Mouse (Mus musculus) left cerebral cortex, adult 11 months (tissue): ENCODE results near the gene Tnnc2.
A peak's percentile ranks its signal among the peaks of the same experiment; 100 is the strongest.
"Not testable (repeated sequence)": the region's sequence is repeated elsewhere in the genome, so short reads cannot be mapped to it uniquely, and the experiment has no call there.

Source experiments
- DNase-seq: peaks from one replicate; pipeline ENCODE4 v3.0.0; 2022; ENCODE audit warnings: low spot score

Gene Tnnc2

GRCm38 (mm10) chr2:164779481-164780086, at the start of gene Tnnc2:
Gene Tnnc2, minus strand, starts transcription at chr2:164779967.
- DNase-seq: no peak

GRCm38 (mm10) chr2:164829090-164829489, 49.3 kb upstream of the Tnnc2 start:
- DNase-seq: no peak

GRCm38 (mm10) chr2:164828437-164828836, 48.7 kb upstream of the Tnnc2 start, which contains the start of gene Spata25:
Gene Spata25, minus strand, starts transcription at chr2:164828537.
- no peak for DNase-seq

GRCm38 (mm10) chr2:164827146-164827850, 47.5 kb upstream of the Tnnc2 start:
- no peak for DNase-seq

GRCm38 (mm10) chr2:164825521-164825920, 45.8 kb upstream of the Tnnc2 start:
- no peak for DNase-seq

- DNase-seq: no peak
These were observed 44.2 kb upstream of the Tnnc2 start for GRCm38 (mm10) chr2:164823969-164824368.

- DNase-seq: no peak
These were observed 43.4 kb upstream of the Tnnc2 start for GRCm38 (mm10) chr2:164823181-164823585.

GRCm38 (mm10) chr2:164822636-164823165, 42.9 kb upstream of the Tnnc2 start, which contains the start of gene Zswim1:
Gene Zswim1, plus strand, starts transcription at chr2:164822686.
- peak; percentile 99 for DNase-seq

- no peak for DNase-seq
These were observed 41.3 kb upstream of the Tnnc2 start for GRCm38 (mm10) chr2:164821060-164821459.

GRCm38 (mm10) chr2:164817703-164818102, 37.9 kb upstream of the Tnnc2 start:
- DNase-seq: no peak

- DNase-seq: no peak
These were observed 37.4 kb upstream of the Tnnc2 start for GRCm38 (mm10) chr2:164817206-164817605.

- DNase-seq: no peak
These were observed 36.1 kb upstream of the Tnnc2 start for GRCm38 (mm10) chr2:164815821-164816220.

- DNase-seq: no peak
These were observed 35.6 kb upstream of the Tnnc2 start for GRCm38 (mm10) chr2:164815348-164815747.

- DNase-seq: no peak
These were observed 33.8 kb upstream of the Tnnc2 start for GRCm38 (mm10) chr2:164813557-164813956.

GRCm38 (mm10) chr2:164806614-164807013, 26.8 kb upstream of the Tnnc2 start:
- DNase-seq: no peak

- DNase-seq: no peak
These were observed 25.6 kb upstream of the Tnnc2 start for GRCm38 (mm10) chr2:164805332-164805718.

- DNase-seq: peak; percentile 98
These were observed 25.0 kb upstream of the Tnnc2 start, which contains the start of the genes Acot8 and Zswim3 for GRCm38 (mm10) chr2:164804533-164805331. Gene Acot8, minus strand, starts transcription at chr2:164804882. Gene Zswim3, plus strand, starts transcription at chr2:164805098.

- DNase-seq: no peak
These were observed 24.1 kb upstream of the Tnnc2 start for GRCm38 (mm10) chr2:164803921-164804313.

- DNase-seq: no peak
These were observed 23.6 kb upstream of the Tnnc2 start for GRCm38 (mm10) chr2:164803201-164803920.

GRCm38 (mm10) chr2:164800252-164801004, 20.7 kb upstream of the Tnnc2 start:
- DNase-seq: no peak

GRCm38 (mm10) chr2:164798554-164798953, 18.8 kb upstream of the Tnnc2 start:
- DNase-seq: not testable (repeated sequence)
